Mouse (Mus musculus): ENCODE results near the gene Prdm9. TPM values are rescaled to one million over a fixed set of nuclear protein-coding genes. Genes with fewer than 3 reads are reported as not detected.

Gene Prdm9
- 4.3 and 4.8 TPM in 2 replicates for polyA plus RNA-seq (2012; rRNA removed)

- Histone ChIP-seq H3K27me3 (ENCODE audit: control insufficient read depth, insufficient read depth, low read length) (no peaks in the 10 kb centered on the region), H3K27ac (ENCODE audit: insufficient read depth, low read length) (peak within 1 kb of the TSS; percentile 92), H3K4me3 (replicated peaks; ENCODE audit: insufficient read depth, low read depth, low read length) (peak within 1 kb of the TSS; percentile 87), H3K4me1 (ENCODE audit: control insufficient read depth, insufficient read depth, low read length) (peaks cover 3% of the 10 kb centered on the region; the same call in 1 of the 2 replicates)
- peak; percentile 100 for DNase-seq
- WGBS: under 1% methylated on average over 43 of the region's 43 CpGs
- TF ChIP-seq POLR2A (IDR thresholded peaks at IDR 0.05; ENCODE audit: borderline replicate concordance, insufficient read depth, low read length): peak; percentile 97
- TF ChIP-seq CTCF (IDR thresholded peaks at IDR 0.05; ENCODE audit: borderline replicate concordance, insufficient read depth, low read depth, low read length): no peak
Measured at GRCm38 (mm10) chr17:15564014-15564927, at the start of gene Prdm9. Prdm9 (minus strand) TSS chr17:15564354.

GRCm38 (mm10) chr17:15599496-15599895, 35.3 kb upstream of the Prdm9 start:
- Histone ChIP-seq H3K4me3 (replicated peaks; ENCODE audit: insufficient read depth, low read depth, low read length) (no peak overlapping the region), H3K27ac (ENCODE audit: insufficient read depth, low read length) (no peak overlapping the region), H3K27me3 (ENCODE audit: control insufficient read depth, insufficient read depth, low read length) (no peaks in the 10 kb centered on the region), H3K4me1 (ENCODE audit: control insufficient read depth, insufficient read depth, low read length) (no peaks in the 10 kb centered on the region)
- 89% methylated on average over 9 of the region's 11 CpGs for WGBS
- DNase-seq: no peak
- TF ChIP-seq POLR2A (IDR thresholded peaks at IDR 0.05; ENCODE audit: borderline replicate concordance, insufficient read depth, low read length): no peak
- no peak for TF ChIP-seq CTCF (IDR thresholded peaks at IDR 0.05; ENCODE audit: borderline replicate concordance, insufficient read depth, low read depth, low read length)

GRCm38 (mm10) chr17:15591216-15591881, 27.2 kb upstream of the Prdm9 start:
- no peaks in the 10 kb centered on the region for H3K4me1 ChIP-seq (ENCODE audit: control insufficient read depth, insufficient read depth, low read length)
- TF ChIP-seq POLR2A (IDR thresholded peaks at IDR 0.05; ENCODE audit: borderline replicate concordance, insufficient read depth, low read length) (no peak), CTCF (IDR thresholded peaks at IDR 0.05; ENCODE audit: borderline replicate concordance, insufficient read depth, low read depth, low read length) (no peak)
- H3K27ac ChIP-seq (ENCODE audit: insufficient read depth, low read length): no peak overlapping the region
- WGBS: 74% methylated on average over 7 of the region's 7 CpGs
- DNase-seq: no peak
- H3K27me3 ChIP-seq (ENCODE audit: control insufficient read depth, insufficient read depth, low read length): no peaks in the 10 kb centered on the region
- H3K4me3 ChIP-seq (replicated peaks; ENCODE audit: insufficient read depth, low read depth, low read length): no peak overlapping the region

- Histone ChIP-seq H3K27ac (ENCODE audit: insufficient read depth, low read length) (no peak overlapping the region), H3K27me3 (ENCODE audit: control insufficient read depth, insufficient read depth, low read length) (no peaks in the 10 kb centered on the region; the same call in 1 of the 2 replicates), H3K4me3 (replicated peaks; ENCODE audit: insufficient read depth, low read depth, low read length) (no peak overlapping the region), H3K4me1 (ENCODE audit: control insufficient read depth, insufficient read depth, low read length) (no peaks in the 10 kb centered on the region)
- no peak for DNase-seq
- TF ChIP-seq POLR2A (IDR thresholded peaks at IDR 0.05; ENCODE audit: borderline replicate concordance, insufficient read depth, low read length) (no peak), CTCF (IDR thresholded peaks at IDR 0.05; ENCODE audit: borderline replicate concordance, insufficient read depth, low read depth, low read length) (no peak)
- WGBS: 86% methylated on average over 2 of the region's 2 CpGs
Measured at GRCm38 (mm10) chr17:15588116-15588515, 24.0 kb upstream of the Prdm9 start.

GRCm38 (mm10) chr17:15585691-15586090, 21.5 kb upstream of the Prdm9 start:
- no peak for DNase-seq
- whole genome bisulfite sequencing: 36% methylated on average over 4 of the region's 4 CpGs

GRCm38 (mm10) chr17:15583071-15583470, 18.9 kb upstream of the Prdm9 start:
- H3K27ac ChIP-seq (ENCODE audit: insufficient read depth, low read length): no peak overlapping the region
- no peak overlapping the region for H3K4me3 ChIP-seq (replicated peaks; ENCODE audit: insufficient read depth, low read depth, low read length)
- H3K27me3 ChIP-seq (ENCODE audit: control insufficient read depth, insufficient read depth, low read length): no peaks in the 10 kb centered on the region; the same call in 1 of the 2 replicates
- no peaks in the 10 kb centered on the region for H3K4me1 ChIP-seq (ENCODE audit: control insufficient read depth, insufficient read depth, low read length)
- no peak for TF ChIP-seq CTCF (IDR thresholded peaks at IDR 0.05; ENCODE audit: borderline replicate concordance, insufficient read depth, low read depth, low read length)
- DNase-seq: no peak
- WGBS: 82% methylated on average over 7 of the region's 7 CpGs

More at GRCm38 (mm10) chr17:15585691-15586090, 21.5 kb upstream of the Prdm9 start:
- Histone ChIP-seq H3K4me3 (replicated peaks; ENCODE audit: insufficient read depth, low read depth, low read length) (no peak overlapping the region), H3K4me1 (ENCODE audit: control insufficient read depth, insufficient read depth, low read length) (no peaks in the 10 kb centered on the region), H3K27ac (ENCODE audit: insufficient read depth, low read length) (no peak overlapping the region), H3K27me3 (ENCODE audit: control insufficient read depth, insufficient read depth, low read length) (no peaks in the 10 kb centered on the region; the same call in 1 of the 2 replicates)
- TF ChIP-seq CTCF (IDR thresholded peaks at IDR 0.05; ENCODE audit: borderline replicate concordance, insufficient read depth, low read depth, low read length) (no peak), POLR2A (IDR thresholded peaks at IDR 0.05; ENCODE audit: borderline replicate concordance, insufficient read depth, low read length) (no peak)

- TF ChIP-seq POLR2A (IDR thresholded peaks at IDR 0.05; ENCODE audit: borderline replicate concordance, insufficient read depth, low read length) (no peak), CTCF (IDR thresholded peaks at IDR 0.05; ENCODE audit: borderline replicate concordance, insufficient read depth, low read depth, low read length) (no peak)
- Histone ChIP-seq H3K4me3 (replicated peaks; ENCODE audit: insufficient read depth, low read depth, low read length) (no peak overlapping the region), H3K27me3 (ENCODE audit: control insufficient read depth, insufficient read depth, low read length) (no peaks in the 10 kb centered on the region; the same call in 1 of the 2 replicates), H3K4me1 (ENCODE audit: control insufficient read depth, insufficient read depth, low read length) (no peaks in the 10 kb centered on the region), H3K27ac (ENCODE audit: insufficient read depth, low read length) (no peak overlapping the region)
- DNase-seq: no peak
- 92% methylated on average over 2 of the region's 2 CpGs for WGBS
Measured at GRCm38 (mm10) chr17:15580072-15580447, 15.9 kb upstream of the Prdm9 start.

Measured in cerebellum, adult 2 months (tissue).